11 mouse cellular contexts compared by ENCODE assay signal in genomic region chr9:72409381-72410225, GRCm38 (mm10). TPM values are rescaled to one million over a fixed set of nuclear protein-coding genes. Genes with fewer than 3 reads are reported as not detected.
A peak's percentile ranks its signal among the peaks of the same experiment; 100 is the strongest.
DNase-seq lines count a peak whose midpoint lies in the region; ATAC-seq and TF ChIP-seq lines count a peak whose summit lies in the region.
"Had no signal": no experiment of that assay in that cellular context is flagged by ENCODE, and none has a peak within 500 bp of the region (broad histone marks: within the 10 kb centered on the region; RNA-seq: fewer than 3 reads in every experiment).

No protein-coding gene starts in this region.

- H3K4me2 ChIP-seq in heart, postnatal 0 days (ENCODE audit: low read depth, low read length) = no peak overlapping the region
- no peak overlapping the region for H3K4me2 ChIP-seq in forebrain, embryonic 16.5 days (ENCODE audit: low read length)
- H3K4me2 ChIP-seq: heart, embryonic 15.5 days had no signal

- intact Hi-C loops in heart, postnatal 10 days (cut with DNase I) = loop anchor here (2.0 kb wide), 1 partner anchor 149 kb away; no protein-coding TSS in a partner anchor

- no peak; the same call in 1 of the 2 replicates for ATAC-seq in heart, postnatal 0 days (ENCODE audit: insufficient read depth, low read depth)
- peak; percentile 79 for ATAC-seq in granulocyte monocyte progenitor cell, adult 5-6 weeks (replicated peaks; ENCODE audit: poor library complexity, severe bottlenecking)
- ATAC-seq in megakaryocyte, adult 5-6 weeks (ENCODE audit: poor library complexity, severe bottlenecking) = peak; percentile 47
- no peak for ATAC-seq in forebrain, embryonic 16.5 days

- no peak overlapping the region for H3K9ac ChIP-seq in heart, postnatal 0 days (replicated peaks; ENCODE audit: low read depth, low read length)
- H3K9ac ChIP-seq in forebrain, embryonic 16.5 days (replicated peaks; ENCODE audit: low read depth, low read length) = no peak overlapping the region
- H3K9ac ChIP-seq: heart, embryonic 15.5 days had no signal

- no peak overlapping the region for H3K4me3 ChIP-seq in heart, postnatal 0 days (ENCODE audit: low read depth, low read length)
- H3K4me3 ChIP-seq in cerebellum, adult 2 months (replicated peaks; ENCODE audit: insufficient read depth, low read depth, low read length) = no peak overlapping the region
- H3K4me3 ChIP-seq in forebrain, embryonic 16.5 days (replicated peaks; ENCODE audit: low read length) = no peak overlapping the region
- H3K4me3 ChIP-seq: heart, embryonic 15.5 days had no signal

- no peaks in the 10 kb centered on the region for H3K36me3 ChIP-seq in heart, postnatal 0 days (replicated peaks; ENCODE audit: control insufficient read depth, insufficient read depth, low read length)
- no peaks in the 10 kb centered on the region for H3K36me3 ChIP-seq in forebrain, embryonic 16.5 days (ENCODE audit: control insufficient read depth, insufficient read depth)
- H3K36me3 ChIP-seq: heart, embryonic 15.5 days had no signal

- no peaks in the 10 kb centered on the region for H3K9me3 ChIP-seq in heart, postnatal 0 days (replicated peaks; ENCODE audit: control insufficient read depth, low read length)
- no peaks in the 10 kb centered on the region for H3K9me3 ChIP-seq in forebrain, embryonic 16.5 days (ENCODE audit: control insufficient read depth, low read length)
- H3K9me3 ChIP-seq: heart, embryonic 15.5 days had no signal

- H3K27ac ChIP-seq in heart, postnatal 0 days (ENCODE audit: low read depth) = no peak overlapping the region
- H3K27ac ChIP-seq in cerebellum, adult 2 months (ENCODE audit: insufficient read depth, low read length) = no peak overlapping the region
- no peak overlapping the region for H3K27ac ChIP-seq in forebrain, embryonic 16.5 days (ENCODE audit: low read length)
- H3K27ac ChIP-seq: heart, embryonic 15.5 days had no signal

- H3K27me3 ChIP-seq in heart, postnatal 0 days (ENCODE audit: control insufficient read depth, insufficient read depth, low read length) = no peaks in the 10 kb centered on the region
- no peaks in the 10 kb centered on the region for H3K27me3 ChIP-seq in cerebellum, adult 2 months (ENCODE audit: control insufficient read depth, insufficient read depth, low read length)
- no peaks in the 10 kb centered on the region for H3K27me3 ChIP-seq in forebrain, embryonic 16.5 days (replicated peaks; ENCODE audit: control insufficient read depth, insufficient read depth, low read length)
- H3K27me3 ChIP-seq: heart, embryonic 15.5 days had no signal

- no peak for TF ChIP-seq POLR2A in cerebellum, adult 2 months (IDR thresholded peaks at IDR 0.05; ENCODE audit: borderline replicate concordance, insufficient read depth, low read length)

- no peak for TF ChIP-seq EP300 in heart, postnatal 0 days (IDR thresholded peaks at IDR 0.05; ENCODE audit: low read depth)

- no peak for TF ChIP-seq CTCF in heart, postnatal 0 days (IDR thresholded peaks at IDR 0.05; ENCODE audit: low read depth)
- TF ChIP-seq CTCF in cerebellum, adult 2 months (IDR thresholded peaks at IDR 0.05; ENCODE audit: borderline replicate concordance, insufficient read depth, low read depth, low read length) = no peak

- no peaks in the 10 kb centered on the region for H3K4me1 ChIP-seq in heart, postnatal 0 days (ENCODE audit: control insufficient read depth, insufficient read depth)
- H3K4me1 ChIP-seq in cerebellum, adult 2 months (ENCODE audit: control insufficient read depth, insufficient read depth, low read length) = no peaks in the 10 kb centered on the region
- H3K4me1 ChIP-seq in forebrain, embryonic 16.5 days (replicated peaks; ENCODE audit: control insufficient read depth, insufficient read depth, low read length) = peaks cover 3% of the 10 kb centered on the region; the same call in 1 of the 2 replicates

- 20% methylated on average over 15 of the region's 15 CpGs for WGBS in heart, postnatal 0 days
- 60% methylated on average over 15 of the region's 15 CpGs for WGBS in cerebellum, adult 2 months
- WGBS in forebrain, embryonic 16.5 days = 60% methylated on average over 15 of the region's 15 CpGs

- DNase-seq in heart, postnatal 0 days (ENCODE audit: low spot score) = peak; percentile 11
- no peak for DNase-seq in heart, postnatal 10 days
- DNase-seq in thymus, postnatal 0 days (ENCODE audit: low spot score) = peak; percentile 28
- no peak for DNase-seq in cerebellum, adult 2 months
- no peak for DNase-seq in right cerebral cortex, postnatal 36 days (ENCODE audit: low spot score in 2 of 2)
- DNase-seq: cerebellum, adult 8-10 months; right cerebral cortex, postnatal 4 days had no signal

RNA-seq across cellular contexts. Expression of gene Mns1, which starts 28.2 kb away (rescaled TPM):
- 1.1 and 2.3 TPM in 2 replicates for total RNA-seq in heart, postnatal 0 days (2014; rRNA removed; ENCODE audit: low replicate concordance)
- 4.7 and 5.1 TPM in 2 replicates for polyA plus RNA-seq in heart, postnatal 0 days (2015; fragmentation: Nextera tagmentation; extraction: Ambion mirVana)
- total RNA-seq in heart, postnatal 10 days (2021) = under 1 TPM; 0.72 to 0.87 TPM
- 22.2 and 32.6 TPM in 2 replicates for total RNA-seq in granulocyte monocyte progenitor cell, adult 5-6 weeks (2014; fragmentation: Nextera tagmentation)
- total RNA-seq in granulocyte monocyte progenitor cell, adult 5-6 weeks (2017) = 54.5 and 87.7 TPM in 2 replicates
- 21.0 and 25.9 TPM in 2 replicates for total RNA-seq in megakaryocyte, adult 5-6 weeks (2015)
- 29.4 and 31.4 TPM in 2 replicates for total RNA-seq in megakaryocyte, adult 5-6 weeks (2017)
- polyA plus RNA-seq in thymus, postnatal 0 days (2015; fragmentation: Nextera tagmentation; extraction: Ambion mirVana) = 81.1 and 91.3 TPM in 2 replicates
- polyA plus RNA-seq in cerebellum, adult 2 months (2012; rRNA removed) = 1.4 and 2.2 TPM in 2 replicates
- 12.1 and 16.4 TPM in 2 replicates for polyA plus RNA-seq in forebrain, embryonic 16.5 days (2015; fragmentation: Nextera tagmentation; extraction: Ambion mirVana)

Comparison
In these comparisons a context has a peak if more than half of its experiments do, and no peak if none do; other contexts are left out.
1. DNase-seq: peak in heart, postnatal 0 days (single experiment) and thymus, postnatal 0 days (single experiment); none in heart, postnatal 10 days (0 of 2), cerebellum, adult 2 months (0 of 2) and right cerebral cortex, postnatal 36 days (0 of 2).
2. ATAC-seq: peak in granulocyte monocyte progenitor cell, adult 5-6 weeks (single experiment) and megakaryocyte, adult 5-6 weeks (single experiment); none in heart, postnatal 0 days (single experiment) and forebrain, embryonic 16.5 days (single experiment).